Mouse (Mus musculus) R1 (cell line): ENCODE measurements around the gene Josd2.

Experiments used
- DNase-seq: peaks from one replicate; pipeline ENCODE4 v3.0.0-alpha.2; 2018; ENCODE audit warnings: low read depth, low spot score

The Josd2 gene

GRCm38 (mm10) chr7:44500046-44500445 is 32.3 kb downstream of the Josd2 start:
- peak; percentile 34 for DNase-seq

GRCm38 (mm10) chr7:44501563-44502115 is 33.9 kb downstream of the Josd2 start:
- DNase-seq = peak; percentile 79

- no peak for DNase-seq
These were observed 39.7 kb downstream of the Josd2 start for GRCm38 (mm10) chr7:44507491-44507890.

GRCm38 (mm10) chr7:44519240-44519913 is 51.6 kb downstream of the Josd2 start:
- DNase-seq = peak; percentile 85

GRCm38 (mm10) chr7:44520990-44521389 is 53.2 kb downstream of the Josd2 start:
- DNase-seq = no peak
